Mouse (Mus musculus) neural tube, embryonic 11.5 days (tissue): Measurements from ENCODE around the gene Hnrnpul2. TPM values are rescaled to one million over a fixed set of nuclear protein-coding genes. Genes with fewer than 3 reads are reported as not detected.

Experiments
- ATAC-seq: fragments of 200-750 bp; cut with Nextera tagmentation; 2 replicates; pipeline ENCODE4 v1.8.0; 2017; ENCODE audit warnings: moderate number of reproducible peaks, mild to moderate bottlenecking, moderate TSS enrichment, moderate library complexity; ENCODE audit not compliant: insufficient read depth, low FRiP score, low TSS enrichment
- DNase-seq: peaks from one replicate; pipeline ENCODE4 v3.0.0-alpha.2; 2015; ENCODE audit warnings: low spot score
- H3K27ac ChIP-seq: fragments of 300-500 bp; sonication (generic); 2 replicates; pipeline ENCODE4 v1.5.1; 2014; ENCODE audit warnings: low read depth, mild to moderate bottlenecking, low read length
- H3K27me3 ChIP-seq: fragments of 300-500 bp; sonication (generic); 2 replicates; pipeline ENCODE4 v1.6.1; 2014; ENCODE audit warnings: mild to moderate bottlenecking, low read length, mixed read lengths; ENCODE audit not compliant: control insufficient read depth, insufficient read depth
- H3K36me3 ChIP-seq: fragments of 300-500 bp; sonication (generic); 2 replicates; pipeline ENCODE4 v1.6.1; 2014; ENCODE audit warnings: mild to moderate bottlenecking, low read length, moderate library complexity, mixed read lengths; ENCODE audit not compliant: control insufficient read depth, insufficient read depth
- H3K4me1 ChIP-seq: fragments of 300-500 bp; sonication (generic); 2 replicates; pipeline ENCODE4 v1.6.1; 2014; ENCODE audit warnings: low read length, mixed read lengths; ENCODE audit not compliant: control insufficient read depth, insufficient read depth
- H3K4me2 ChIP-seq: fragments of 300-500 bp; sonication (generic); 2 replicates; pipeline ENCODE4 v1.6.1; 2014; ENCODE audit warnings: low read depth, mild to moderate bottlenecking, moderate library complexity
- H3K4me3 ChIP-seq: fragments of 300-500 bp; sonication (generic); 2 replicates; pipeline ENCODE4 v1.5.1; 2014; ENCODE audit warnings: low read depth, low read length
- H3K9ac ChIP-seq: fragments of 300-500 bp; sonication (generic); 2 replicates; pipeline ENCODE4 v1.6.1; 2014; ENCODE audit warnings: mild to moderate bottlenecking, low read length
- H3K9me3 ChIP-seq: fragments of 300-500 bp; sonication (generic); 2 replicates; pipeline ENCODE4 v1.6.1; 2016; ENCODE audit warnings: low read length; ENCODE audit not compliant: control insufficient read depth
- WGBS: fragments of 180-500 bp; shearing (Covaris S2); extraction: QIAGEN DNeasy Blood & Tissue Kit; methylation state at CpG from one replicate; pipeline ENCODE4 v1.1.7; 2014; 5-methylcytosine and 5-hydroxymethylcytosine counted together
- polyA plus RNA-seq: library from polyadenylated mRNA; unstranded; fragments of >200 nt; fragmentation: Nextera tagmentation; extraction: Ambion mirVana; gene quantifications from 2 replicates; pipeline ENCODE4 v1.2.1, GENCODE M21; 2014

Gene Hnrnpul2
- polyA plus RNA-seq, 1 experiment from 2014 or later = 5.7 TPM

- H3K4me2 ChIP-seq = no peak overlapping the region
- H3K9me3 ChIP-seq = no peaks in the 10 kb centered on the region
- H3K27me3 ChIP-seq = no peaks in the 10 kb centered on the region
- H3K36me3 ChIP-seq = peaks cover 11% of the 10 kb centered on the region
- H3K9ac ChIP-seq = no peak overlapping the region
- WGBS = 94% methylated on average over 5 of the region's 5 CpGs
- H3K4me3 ChIP-seq = no peak overlapping the region
- DNase-seq = no peak
- no peak overlapping the region for H3K27ac ChIP-seq
- peaks cover 5% of the 10 kb centered on the region for H3K4me1 ChIP-seq
- no peak for ATAC-seq
Measured at GRCm38 (mm10) chr19:8806810-8807209, 13.0 kb upstream of the Hnrnpul2 start.

GRCm38 (mm10) chr19:8815812-8816211, 4.0 kb upstream of the Hnrnpul2 start:
- 83% methylated on average over 11 of the region's 11 CpGs for WGBS
- Histone ChIP-seq H3K9me3 (no peaks in the 10 kb centered on the region), H3K36me3 (peaks cover 12% of the 10 kb centered on the region), H3K27me3 (no peaks in the 10 kb centered on the region), H3K9ac (no peak overlapping the region), H3K4me2 (no peak overlapping the region), H3K4me3 (no peak overlapping the region), H3K4me1 (peaks cover 15% of the 10 kb centered on the region), H3K27ac (no peak overlapping the region)
- no peak for ATAC-seq
- no peak for DNase-seq

DNA sequence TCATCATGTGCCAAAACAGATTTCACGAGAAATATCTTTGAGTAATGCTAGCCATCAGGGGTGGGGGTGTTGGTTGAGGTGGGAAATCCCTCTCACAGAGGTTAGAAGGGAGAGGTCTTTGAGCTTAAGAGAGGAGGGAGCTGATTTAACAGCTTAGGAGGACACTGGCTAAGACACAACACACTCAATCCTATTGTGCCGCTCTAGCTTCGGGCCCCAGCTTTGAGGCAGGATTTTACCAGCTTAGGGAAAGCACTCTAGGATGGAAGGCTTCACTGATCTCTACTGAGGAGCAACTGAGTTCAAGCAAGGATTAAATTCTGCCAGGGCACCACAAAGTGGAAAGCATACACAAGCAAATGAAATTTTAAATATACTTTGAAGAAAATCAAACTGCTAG, 2.8 kb upstream of the Hnrnpul2 start:
- H3K9me3 ChIP-seq = no peaks in the 10 kb centered on the region
- no peaks in the 10 kb centered on the region for H3K27me3 ChIP-seq
- no peak overlapping the region for H3K9ac ChIP-seq
- H3K4me2 ChIP-seq = no peak overlapping the region; the same call in 1 of the 2 replicates
- H3K36me3 ChIP-seq = peaks cover 9% of the 10 kb centered on the region; the same call in 1 of the 2 replicates
- DNase-seq (no peak), ATAC-seq (no peak)
- 87% methylated on average over 3 of the region's 3 CpGs for WGBS
- H3K4me1 ChIP-seq = peaks cover 22% of the 10 kb centered on the region
- no peak overlapping the region for H3K4me3 ChIP-seq
- no peak overlapping the region for H3K27ac ChIP-seq

DNA sequence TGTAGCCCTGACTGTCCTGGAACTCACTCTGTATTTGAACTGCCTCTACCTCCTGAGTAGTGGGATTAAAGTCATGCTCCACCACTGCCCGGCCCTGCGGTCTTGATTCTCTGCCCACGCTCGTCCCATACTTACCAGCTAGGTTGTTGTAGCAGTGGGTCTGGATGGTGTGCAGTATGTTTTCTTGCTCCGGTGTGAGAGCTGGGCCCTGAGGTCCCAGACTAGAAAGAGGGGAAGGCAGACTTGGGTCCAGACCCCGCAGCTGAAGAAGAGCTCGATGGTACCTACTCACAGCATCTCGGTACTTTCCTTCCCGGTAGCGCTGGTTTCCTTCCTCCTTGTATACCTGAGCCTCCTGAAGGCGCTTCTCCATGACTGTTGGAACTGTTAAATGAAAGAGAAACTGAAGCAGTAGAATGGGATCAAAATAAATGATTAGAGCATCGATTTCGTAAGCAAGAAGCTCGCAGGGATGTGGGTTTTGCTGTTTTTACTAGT, 1.5 kb upstream of the Hnrnpul2 start:
- H3K9ac ChIP-seq = peak overlapping the region; percentile 58
- H3K36me3 ChIP-seq = peaks cover 5% of the 10 kb centered on the region; the same call in 1 of the 2 replicates
- H3K9me3 ChIP-seq = no peaks in the 10 kb centered on the region
- peaks cover 30% of the 10 kb centered on the region for H3K4me1 ChIP-seq
- H3K4me2 ChIP-seq = peak overlapping the region; percentile 98
- 31% methylated on average over 14 of the region's 14 CpGs for WGBS
- DNase-seq (no peak), ATAC-seq (no peak)
- peak overlapping the region; percentile 98 for H3K27ac ChIP-seq
- H3K27me3 ChIP-seq = no peaks in the 10 kb centered on the region
- H3K4me3 ChIP-seq = peak overlapping the region; percentile 88

DNA sequence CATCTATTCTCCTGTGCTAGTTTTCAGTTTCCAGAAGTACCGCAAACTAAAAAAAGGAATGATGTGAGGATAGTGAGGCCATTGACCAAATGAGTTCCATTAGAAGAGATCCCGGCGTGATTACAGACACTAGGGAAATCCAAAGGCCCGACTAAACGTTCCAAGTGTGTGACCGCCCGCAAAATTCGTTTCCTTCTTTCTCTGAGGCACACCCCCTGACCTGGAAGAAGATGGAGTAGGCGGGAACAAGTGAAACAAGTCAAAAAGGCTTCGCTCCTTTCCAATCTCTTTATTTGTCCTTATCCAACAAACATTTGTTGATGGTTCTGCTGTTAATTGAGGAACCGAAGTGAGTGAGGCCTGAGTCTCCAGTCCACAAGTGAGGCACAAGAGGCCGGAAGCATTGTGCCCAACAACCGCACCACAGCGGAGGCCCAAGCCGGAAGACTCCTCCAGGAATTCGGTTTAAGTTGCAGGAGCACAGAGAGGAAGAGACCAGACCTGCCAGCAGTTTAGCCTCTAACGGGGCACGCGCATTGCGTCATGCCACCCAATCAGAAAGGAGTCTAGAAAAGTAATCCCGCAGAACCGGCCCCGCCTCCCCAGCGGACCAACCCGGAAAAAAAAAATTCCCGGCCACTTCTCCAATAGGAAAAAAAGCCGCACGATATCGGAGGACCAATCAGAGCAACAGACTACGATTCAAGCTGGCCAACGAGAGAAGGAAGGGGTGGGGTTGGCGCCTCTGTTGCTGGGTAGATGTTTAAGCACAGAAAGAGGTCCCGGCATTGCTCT, 812 bp upstream of the Hnrnpul2 start, which contains the start of gene Ttc9c:
Gene Ttc9c (minus strand): TSS at position 533 of the 795 bp plus-strand sequence.
- peaks cover 30% of the 10 kb centered on the region for H3K4me1 ChIP-seq
- peak within 1 kb of the TSS; percentile 94 for H3K9ac ChIP-seq
- H3K4me3 ChIP-seq = peak within 1 kb of the TSS; percentile 88
- ATAC-seq = peak; percentile 93
- peak within 1 kb of the TSS; percentile 98 for H3K4me2 ChIP-seq
- peaks cover 5% of the 10 kb centered on the region; the same call in 1 of the 2 replicates for H3K36me3 ChIP-seq
- H3K27me3 ChIP-seq = no peaks in the 10 kb centered on the region
- under 1% methylated on average over 33 of the region's 33 CpGs for WGBS
- H3K27ac ChIP-seq = peak within 1 kb of the TSS; percentile 98
- no peaks in the 10 kb centered on the region for H3K9me3 ChIP-seq
- peak; percentile 97 for DNase-seq

- Histone ChIP-seq H3K4me2 (peak overlapping the region; percentile 98), H3K4me3 (peak overlapping the region; percentile 88), H3K27ac (peak overlapping the region; percentile 98), H3K4me1 (peaks cover 30% of the 10 kb centered on the region), H3K9ac (peak overlapping the region; percentile 94), H3K27me3 (no peaks in the 10 kb centered on the region), H3K36me3 (peaks cover 8% of the 10 kb centered on the region), H3K9me3 (no peaks in the 10 kb centered on the region)
- ATAC-seq = peak; percentile 16
- DNase-seq = no peak
- WGBS = under 1% methylated on average over 47 of the region's 48 CpGs
Measured at GRCm38 (mm10) chr19:8820424-8820956, 680 bp downstream of the Hnrnpul2 start.

DNA sequence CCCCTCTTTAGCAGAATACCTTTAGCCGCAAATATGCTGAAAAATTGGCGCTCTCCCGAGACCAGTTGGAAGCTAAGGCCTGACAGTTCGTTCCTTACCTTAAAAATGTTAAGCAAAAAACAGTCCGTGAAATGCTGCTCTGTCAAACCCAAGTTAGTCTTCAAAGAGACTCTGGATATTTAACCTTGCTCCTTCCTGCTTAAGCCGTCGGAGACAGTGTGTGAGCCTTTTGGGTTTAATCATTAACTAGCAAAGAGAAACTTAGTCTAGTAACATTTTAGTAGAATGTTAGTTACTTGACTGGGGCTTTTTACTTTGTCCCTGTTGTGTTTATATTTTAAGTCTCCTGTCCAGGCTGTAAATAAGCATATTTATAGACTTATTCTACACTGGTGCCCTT, 1.3 kb downstream of the Hnrnpul2 start:
- H3K9me3 ChIP-seq = no peaks in the 10 kb centered on the region
- H3K4me3 ChIP-seq = peak overlapping the region; percentile 88
- peak overlapping the region; percentile 94 for H3K9ac ChIP-seq
- WGBS = 2% methylated on average over 7 of the region's 7 CpGs
- ATAC-seq (no peak), DNase-seq (no peak)
- H3K4me1 ChIP-seq = peaks cover 30% of the 10 kb centered on the region
- peak overlapping the region; percentile 98 for H3K4me2 ChIP-seq
- H3K36me3 ChIP-seq = peaks cover 10% of the 10 kb centered on the region
- no peaks in the 10 kb centered on the region for H3K27me3 ChIP-seq
- no peak overlapping the region for H3K27ac ChIP-seq

- Histone ChIP-seq H3K4me2 (peak overlapping the region; percentile 98; the same call in 1 of the 2 replicates), H3K4me3 (peak overlapping the region; percentile 88), H3K9ac (0 out of 2 replicates have a peak overlapping the region, but pooled peaks have one; percentile 9), H3K36me3 (peaks cover 12% of the 10 kb centered on the region), H3K27ac (no peak overlapping the region), H3K4me1 (peaks cover 22% of the 10 kb centered on the region), H3K9me3 (no peaks in the 10 kb centered on the region), H3K27me3 (no peaks in the 10 kb centered on the region)
- no peak for ATAC-seq
- WGBS = 83% methylated on average over 8 of the region's 8 CpGs
- DNase-seq = no peak
Measured at GRCm38 (mm10) chr19:8822696-8823095, 2.9 kb downstream of the Hnrnpul2 start.
